Mouse (Mus musculus) spleen, postnatal 10 days (tissue): ENCODE data around the gene Pax8.
A peak's percentile ranks its signal among the peaks of the same experiment; 100 is the strongest.

Experiments used
- DNase-seq, 2 experiments: peaks; one replicate each; pipeline ENCODE4 v3.0.0; 2021 to 2022; ENCODE audit warnings: low spot score in 2 of 2

The Pax8 gene

GRCm38 (mm10) chr2:24413677-24414076 lies 61.7 kb downstream of the Pax8 start:
- DNase-seq = no peak

- no peak for DNase-seq
Measured at GRCm38 (mm10) chr2:24413172-24413571, 62.2 kb downstream of the Pax8 start.

- peak; percentile 33 to 73 for DNase-seq
Measured at GRCm38 (mm10) chr2:24409166-24409565, 66.2 kb downstream of the Pax8 start.

GRCm38 (mm10) chr2:24407701-24408485 lies 67.5 kb downstream of the Pax8 start:
- DNase-seq = no peak

- DNase-seq = peak; percentile 33 to 75
Measured at GRCm38 (mm10) chr2:24405345-24406012, 69.9 kb downstream of the Pax8 start.

- no peak for DNase-seq
Measured at GRCm38 (mm10) chr2:24400711-24401110, 74.7 kb downstream of the Pax8 start.

- DNase-seq = no peak
Measured at GRCm38 (mm10) chr2:24397115-24397514, 78.3 kb downstream of the Pax8 start.

GRCm38 (mm10) chr2:24393251-24393650 lies 82.1 kb downstream of the Pax8 start:
- DNase-seq = no peak

GRCm38 (mm10) chr2:24387361-24388283 lies 87.8 kb downstream of the Pax8 start:
- no peak for DNase-seq

GRCm38 (mm10) chr2:24386964-24387320 lies 88.5 kb downstream of the Pax8 start:
- DNase-seq = peak in 1 of 2 experiments; percentile 28

- DNase-seq = peak; percentile 58 to 75
Measured at GRCm38 (mm10) chr2:24386158-24386963, 89.0 kb downstream of the Pax8 start.

GRCm38 (mm10) chr2:24385111-24385961 lies 90.1 kb downstream of the Pax8 start:
- peak; percentile 52 to 81 for DNase-seq

- no peak for DNase-seq
Measured at GRCm38 (mm10) chr2:24384393-24384792, 91.0 kb downstream of the Pax8 start.

- DNase-seq = no peak
Measured at GRCm38 (mm10) chr2:24383636-24384035, 91.8 kb downstream of the Pax8 start.

GRCm38 (mm10) chr2:24382456-24383230 lies 92.8 kb downstream of the Pax8 start:
- DNase-seq = no peak

GRCm38 (mm10) chr2:24378747-24379450 lies 96.5 kb downstream of the Pax8 start:
- no peak for DNase-seq
